Mouse (Mus musculus) E14TG2a.4 (cell line): Measurements from ENCODE around the gene Ptrhd1.

Experiments
- H3K27me3 ChIP-seq: 2 replicates; pipeline ENCODE4 v1.6.1; 2014; ENCODE audit warnings: low read length, control low read depth; ENCODE audit not compliant: insufficient read depth
- H3K36me3 ChIP-seq: 2 replicates; pipeline ENCODE4 v1.6.1; 2014; ENCODE audit warnings: low read length, control low read depth; ENCODE audit not compliant: insufficient read depth
- H3K4me1 ChIP-seq: replicated peaks from 2 replicates; pipeline ENCODE4 v1.6.1; 2014; ENCODE audit warnings: low read depth, low read length, control low read depth
- H3K4me3 ChIP-seq: replicated peaks from 2 replicates; pipeline ENCODE4 v1.5.1; 2014; ENCODE audit warnings: mild to moderate bottlenecking, low read length
- H3K9me3 ChIP-seq: 2 replicates; pipeline ENCODE4 v1.6.1; 2014; ENCODE audit warnings: low read length, control low read depth
- CTCF ChIP-seq: conservative IDR thresholded peaks from 2 replicates; pipeline ENCODE4 v1.5.1; 2014; ENCODE audit warnings: low read length
- NANOG ChIP-seq: IDR thresholded peaks from 2 replicates; pipeline ENCODE4 v1.6.1; 2014; ENCODE audit warnings: borderline replicate concordance, low read length, mixed read lengths
- POU5F1 ChIP-seq: IDR thresholded peaks from 2 replicates; pipeline ENCODE4 v1.6.1; 2014; ENCODE audit warnings: low read length, borderline replicate concordance

Gene Ptrhd1

GRCm38 (mm10) chr12:4271078-4271477 lies 37.3 kb downstream of the Ptrhd1 start:
- Histone ChIP-seq H3K36me3 (peaks cover 31% of the 10 kb centered on the region), H3K27me3 (no peaks in the 10 kb centered on the region), H3K9me3 (no peaks in the 10 kb centered on the region), H3K4me1 (no peaks in the 10 kb centered on the region), H3K4me3 (no peak overlapping the region)
- no peak for TF ChIP-seq POU5F1
- no peak for TF ChIP-seq NANOG
- TF ChIP-seq CTCF, result no peak

GRCm38 (mm10) chr12:4278978-4279755 lies 45.3 kb downstream of the Ptrhd1 start:
- H3K4me1 ChIP-seq, result no peaks in the 10 kb centered on the region

GRCm38 (mm10) chr12:4279878-4280277 lies 46.1 kb downstream of the Ptrhd1 start:
- Histone ChIP-seq H3K4me3 (no peak overlapping the region), H3K27me3 (no peaks in the 10 kb centered on the region), H3K36me3 (peaks cover 6% of the 10 kb centered on the region), H3K9me3 (no peaks in the 10 kb centered on the region), H3K4me1 (no peaks in the 10 kb centered on the region)
- TF ChIP-seq NANOG, result no peak
- no peak for TF ChIP-seq POU5F1
- no peak for TF ChIP-seq CTCF

More at GRCm38 (mm10) chr12:4278978-4279755, 45.3 kb downstream of the Ptrhd1 start:
- Histone ChIP-seq H3K4me3 (no peak overlapping the region), H3K36me3 (peaks cover 12% of the 10 kb centered on the region), H3K27me3 (no peaks in the 10 kb centered on the region), H3K9me3 (no peaks in the 10 kb centered on the region)
- TF ChIP-seq POU5F1 (no peak), NANOG (no peak), CTCF (no peak)

- no peak overlapping the region for H3K4me3 ChIP-seq
- no peaks in the 10 kb centered on the region for H3K4me1 ChIP-seq
These were observed 51.4 kb downstream of the Ptrhd1 start for GRCm38 (mm10) chr12:4285186-4285585.

More at GRCm38 (mm10) chr12:4285186-4285585, 51.4 kb downstream of the Ptrhd1 start:
- Histone ChIP-seq H3K9me3 (no peaks in the 10 kb centered on the region), H3K36me3 (peaks cover 8% of the 10 kb centered on the region), H3K27me3 (no peaks in the 10 kb centered on the region)
- TF ChIP-seq NANOG (no peak), CTCF (no peak), POU5F1 (no peak)
